Mouse (Mus musculus): ENCODE results near the gene 1110008P14Rik.

- TF ChIP-seq CTCF (IDR thresholded peaks at IDR 0.05; ENCODE audit: low read depth, low read length) (no peak), POLR2AphosphoS5 (IDR thresholded peaks at IDR 0.05; ENCODE audit: insufficient replicate concordance, low read depth, low read length) (no peak), GATA1 (IDR thresholded peaks at IDR 0.05; ENCODE audit: borderline replicate concordance, low read length) (no peak)
Measured at GRCm38 (mm10) chr2:32342039-32342438, 39.7 kb downstream of the 1110008P14Rik start.

Measured in G1E (cell line).